Mouse (Mus musculus) testis, adult 2 months (tissue): Measurements from ENCODE around the gene Phka2.

Source experiments
- CTCF ChIP-seq: fragments of 200-500 bp; IDR thresholded peaks from 2 replicates; pipeline ENCODE4 v1.5.1; 2012; ENCODE audit warnings: low read depth, mild to moderate bottlenecking, inconsistent platforms, low read length, moderate library complexity; ENCODE audit not compliant: control insufficient read depth, insufficient read depth, insufficient replicate concordance
- POLR2A ChIP-seq: fragments of 200-500 bp; IDR thresholded peaks from 2 replicates; pipeline ENCODE4 v1.6.1; 2012; ENCODE audit warnings: low read depth, mild to moderate bottlenecking, inconsistent platforms, low read length, moderate library complexity; ENCODE audit not compliant: control insufficient read depth

DNA sequence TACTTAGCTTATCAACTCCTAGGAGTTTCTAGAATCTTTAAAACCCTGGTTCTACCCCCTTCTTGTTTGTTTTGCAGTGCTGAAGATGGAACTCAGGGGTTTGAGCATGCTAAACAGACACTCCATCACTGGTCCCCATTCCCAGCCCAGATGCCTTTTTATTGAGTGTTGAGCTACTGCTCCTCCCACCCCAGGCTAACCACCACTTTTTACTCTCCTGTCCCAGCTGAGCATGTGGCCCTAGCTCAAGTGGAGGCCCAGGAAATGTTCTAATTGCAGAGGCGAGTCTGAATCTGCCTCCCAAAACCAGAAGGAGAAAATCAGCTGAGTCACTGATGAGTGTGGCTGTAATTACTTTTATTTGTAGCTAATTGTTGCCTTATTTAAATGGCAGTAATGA, 83.1 kb downstream of the Phka2 start:
- TF ChIP-seq POLR2A, result no peak
- TF ChIP-seq CTCF, result no peak
